23 mouse cellular contexts compared by ENCODE assay signal in genomic region chr4:121985371-121985770, GRCm38 (mm10).
"Had no signal": no experiment of that assay in that cellular context is flagged by ENCODE, and none has a peak within 500 bp of the region (broad histone marks: within the 10 kb centered on the region; RNA-seq: fewer than 3 reads in every experiment).

No protein-coding gene starts in this region.

- H3K4me1 ChIP-seq: hindbrain, embryonic 10.5 days; liver, embryonic 13.5 days had no signal

- H3K27me3 ChIP-seq: liver, embryonic 13.5 days had no signal

- H3K4me2 ChIP-seq: heart, embryonic 11.5 days; hindbrain, embryonic 14.5 days; liver, embryonic 11.5 days; liver, embryonic 13.5 days had no signal

- H3K36me3 ChIP-seq: hindbrain, embryonic 10.5 days; liver, embryonic 13.5 days had no signal

- H3K4me3 ChIP-seq: gastrocnemius, adult 2 months; heart, adult 2 months; hindbrain, embryonic 10.5 days; layer of hippocampus, adult 2 months; left cerebral cortex, adult 2 months; liver, embryonic 13.5 days had no signal

- DNase-seq: gastrocnemius, adult 2 months; gastrocnemius, postnatal 10 days; gastrocnemius, postnatal 25 days; heart, adult 2 months; heart, postnatal 10 days; heart, postnatal 4 days; kidney, adult 18-20 months; kidney, adult 8-10 months; kidney, postnatal 10 days; kidney, postnatal 25 days; kidney, postnatal 4 days; liver; liver, embryonic 13.5 days had no signal

- H3K27ac ChIP-seq: gastrocnemius, adult 2 months; heart, adult 2 months; hindbrain, embryonic 10.5 days; hindbrain, embryonic 14.5 days; layer of hippocampus, adult 2 months; left cerebral cortex, adult 2 months; liver, embryonic 13.5 days had no signal

- ATAC-seq: forebrain, embryonic 16.5 days; hindbrain, embryonic 16.5 days; inflammation-experienced regulatory T-cells, adult 6 months; intestine, embryonic 16.5 days had no signal

- H3K9ac ChIP-seq: hindbrain, embryonic 14.5 days; liver, embryonic 13.5 days had no signal
